Mouse (Mus musculus) MN1 (cell line): ENCODE results near the gene Sorbs1.
"Not testable (repeated sequence)": the region's sequence is repeated elsewhere in the genome, so short reads cannot be mapped to it uniquely, and the experiment has no call there.

Experiments
- DNase-seq: peaks from one replicate; pipeline ENCODE4 v3.0.0-alpha.2; 2016; ENCODE audit warnings: low spot score

Gene Sorbs1

DNA sequence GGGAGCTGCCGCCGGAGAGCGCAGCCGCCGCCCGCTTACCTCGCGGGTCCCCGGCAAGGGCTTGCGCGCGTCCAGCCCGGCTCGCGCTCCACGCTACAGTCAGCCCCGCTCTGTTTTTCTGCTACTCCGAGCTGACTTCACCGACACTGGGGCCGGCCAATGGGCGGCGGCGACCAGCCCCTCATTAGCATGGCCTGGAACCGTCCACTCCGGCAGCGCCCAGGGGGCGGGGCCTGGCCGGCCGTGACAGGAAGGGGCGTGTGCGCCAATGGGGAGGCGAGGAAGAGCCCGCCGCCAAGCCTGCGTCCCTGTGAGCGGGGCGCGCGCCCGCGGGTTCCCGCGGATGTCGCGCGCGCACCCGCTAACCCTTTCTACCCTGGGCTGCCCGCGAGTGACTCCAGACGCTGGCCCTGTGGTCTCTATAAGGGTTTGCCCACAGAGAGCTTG, at the start of gene Sorbs1:
Sorbs1 (minus strand) TSS at position 148 of the 447 bp plus-strand sequence.
- DNase-seq: peak; percentile 92

DNA sequence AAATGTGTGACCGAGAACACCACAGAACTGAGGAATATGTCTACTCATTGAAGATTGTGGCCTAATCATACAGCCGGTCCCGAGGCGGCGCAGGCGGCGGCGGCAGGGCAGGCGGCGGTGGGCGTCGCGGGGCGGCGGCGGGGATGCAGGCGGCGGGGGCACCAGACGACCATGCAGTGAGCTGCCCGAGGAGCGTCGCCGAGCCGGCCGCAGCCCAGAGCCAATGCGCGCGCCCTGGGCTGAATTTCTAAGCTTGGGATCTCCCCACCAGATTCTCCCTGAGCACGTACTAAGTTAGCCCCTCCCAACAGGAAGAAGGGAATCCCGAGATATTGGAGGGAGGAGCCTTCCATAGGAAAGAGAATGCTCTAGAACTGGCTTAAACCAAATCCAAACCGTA, 47.9 kb upstream of the Sorbs1 start:
- DNase-seq: not testable (repeated sequence)

DNA sequence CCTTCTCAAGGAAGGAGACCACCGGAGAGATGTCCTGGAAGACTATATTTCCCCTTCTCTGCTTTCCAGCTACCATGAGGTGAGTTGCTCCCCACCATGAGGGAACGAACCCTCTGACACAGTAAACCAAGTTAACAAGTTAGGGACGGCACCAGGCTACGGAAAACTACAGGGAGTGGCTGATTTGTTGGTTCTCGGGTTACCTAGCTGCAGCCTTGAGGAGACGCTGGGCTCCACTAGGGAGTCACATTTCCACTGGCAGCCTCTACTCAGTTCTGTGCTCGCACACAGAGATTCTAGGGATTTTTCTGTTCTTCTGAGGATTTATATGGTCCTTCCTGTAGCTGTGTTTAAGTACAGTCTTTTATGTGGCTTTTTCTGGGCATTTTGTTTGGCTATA, 42.5 kb upstream of the Sorbs1 start:
- DNase-seq: no peak

DNA sequence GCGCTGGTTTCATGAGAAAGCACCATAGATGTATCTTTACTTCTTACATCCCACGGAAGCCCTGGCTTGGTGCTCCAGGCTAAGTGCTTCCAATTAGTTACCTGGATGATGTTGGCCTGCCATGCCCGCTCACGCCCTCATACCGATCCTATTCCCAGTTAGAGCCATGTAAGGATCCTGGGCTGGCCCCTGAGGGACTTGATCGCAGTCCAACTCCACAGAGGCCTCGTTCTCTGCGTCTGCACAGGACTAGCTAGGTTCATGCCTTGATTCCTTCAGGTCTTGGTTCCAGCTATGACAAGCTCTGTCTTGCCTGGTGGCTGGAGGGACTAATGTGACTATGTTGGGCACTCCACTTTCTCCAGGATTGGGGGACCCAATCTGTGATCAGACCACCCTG, 41.6 kb upstream of the Sorbs1 start:
- no peak for DNase-seq

DNA sequence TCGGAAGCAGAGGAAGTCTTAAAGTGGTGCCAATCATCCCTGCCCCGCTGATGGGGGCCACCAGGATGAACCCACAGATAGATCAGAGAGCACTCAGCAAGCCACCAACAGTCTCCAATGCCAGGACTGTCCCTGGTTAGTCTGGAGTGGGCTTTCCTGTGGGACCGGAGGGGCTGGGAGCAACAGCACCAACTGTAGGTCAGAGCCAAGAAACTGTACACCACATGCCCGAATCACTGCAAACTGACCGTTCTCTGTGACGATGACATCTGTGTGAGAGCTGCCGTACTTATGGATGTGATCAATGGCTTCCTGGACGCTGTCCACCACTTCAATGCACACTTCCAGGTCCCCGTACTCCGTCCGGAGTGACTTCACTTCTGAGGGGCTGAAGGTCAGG, 40.8 kb upstream of the Sorbs1 start:
- DNase-seq: no peak

DNA sequence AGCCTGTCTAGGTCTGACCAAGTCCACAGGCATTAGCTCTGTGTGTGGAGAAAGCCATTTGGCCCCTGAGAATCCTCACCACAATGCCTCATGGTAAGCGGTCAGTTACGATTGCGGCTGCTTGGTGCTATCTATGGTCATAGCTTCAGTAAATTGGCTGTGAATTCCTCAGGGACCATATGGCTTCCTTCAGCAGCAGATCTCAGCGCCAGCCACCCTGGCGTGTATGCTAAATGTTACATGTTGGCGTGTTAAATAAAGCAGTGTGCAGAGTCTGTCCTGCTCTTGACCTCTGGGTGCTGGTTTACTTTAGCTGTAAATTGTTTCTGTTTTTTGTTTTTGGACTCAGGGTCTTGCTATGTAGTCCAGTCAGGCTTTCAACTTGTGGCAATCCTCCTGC, 40.3 kb upstream of the Sorbs1 start:
- DNase-seq: no peak

DNA sequence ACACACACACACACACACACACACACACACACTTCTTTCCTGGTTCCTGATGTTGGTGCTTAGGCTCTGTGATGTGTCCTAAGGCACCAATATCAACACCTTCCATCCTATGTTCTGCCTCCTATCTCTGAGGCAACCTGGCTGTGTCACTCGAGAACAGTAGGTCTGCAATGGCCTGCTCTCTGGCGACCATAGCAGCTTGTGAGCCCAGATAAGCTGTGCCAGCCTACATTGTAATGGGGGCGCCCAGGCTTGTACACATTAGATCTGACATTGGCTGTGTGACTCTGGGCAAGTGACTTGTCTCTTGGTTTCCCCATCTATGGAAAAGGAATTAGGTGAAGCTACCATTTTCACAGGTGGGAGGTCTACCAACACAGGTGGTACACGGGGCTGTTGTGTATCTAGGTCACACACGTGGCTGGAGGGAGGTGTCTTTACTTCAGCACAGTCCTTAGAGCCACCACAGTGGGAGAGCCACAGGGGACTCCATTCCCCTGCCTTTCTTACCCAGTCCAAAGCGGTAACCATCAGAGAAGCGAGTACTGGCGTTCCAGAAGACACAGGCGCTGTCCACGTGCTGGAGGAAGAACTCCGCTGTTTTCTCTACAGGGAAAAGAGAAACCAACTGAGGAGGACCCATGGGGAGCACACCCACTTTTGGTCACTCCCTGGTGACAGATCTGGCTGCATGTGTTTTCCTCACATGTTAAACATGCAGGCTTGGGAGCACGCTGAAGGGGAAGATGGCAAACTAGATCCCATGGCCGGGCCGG, 39.6 kb upstream of the Sorbs1 start:
- no peak for DNase-seq

DNA sequence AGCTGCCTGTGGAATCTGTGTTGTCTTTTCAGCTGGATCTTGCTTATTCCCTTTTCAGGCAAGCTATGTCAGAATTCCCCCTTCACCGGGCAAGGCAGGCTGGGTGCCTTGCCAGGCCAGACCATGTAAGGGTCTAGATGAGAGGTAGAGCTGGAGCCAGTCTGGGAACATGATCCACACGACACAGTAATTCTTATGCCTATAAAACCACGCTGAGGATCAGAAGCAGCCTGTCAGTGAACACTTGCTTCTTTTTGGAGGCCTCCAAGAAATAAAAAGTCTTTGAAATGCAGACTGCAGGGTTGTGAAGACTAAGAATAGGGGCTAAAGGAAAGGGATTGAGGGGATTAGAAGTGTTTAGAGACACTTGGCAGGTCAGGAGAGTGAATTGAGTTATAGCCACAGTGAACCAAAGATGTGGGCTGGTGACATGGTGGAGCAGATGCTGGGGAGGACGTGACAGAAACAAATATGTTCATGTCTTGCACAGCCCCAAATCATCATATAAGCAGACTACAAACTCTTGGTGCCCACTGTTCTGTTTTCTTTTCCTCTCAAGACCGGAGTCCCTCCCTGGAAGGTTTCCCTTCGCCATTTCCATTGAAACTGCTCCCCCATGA, 36.0 kb upstream of the Sorbs1 start:
- DNase-seq: no peak

DNA sequence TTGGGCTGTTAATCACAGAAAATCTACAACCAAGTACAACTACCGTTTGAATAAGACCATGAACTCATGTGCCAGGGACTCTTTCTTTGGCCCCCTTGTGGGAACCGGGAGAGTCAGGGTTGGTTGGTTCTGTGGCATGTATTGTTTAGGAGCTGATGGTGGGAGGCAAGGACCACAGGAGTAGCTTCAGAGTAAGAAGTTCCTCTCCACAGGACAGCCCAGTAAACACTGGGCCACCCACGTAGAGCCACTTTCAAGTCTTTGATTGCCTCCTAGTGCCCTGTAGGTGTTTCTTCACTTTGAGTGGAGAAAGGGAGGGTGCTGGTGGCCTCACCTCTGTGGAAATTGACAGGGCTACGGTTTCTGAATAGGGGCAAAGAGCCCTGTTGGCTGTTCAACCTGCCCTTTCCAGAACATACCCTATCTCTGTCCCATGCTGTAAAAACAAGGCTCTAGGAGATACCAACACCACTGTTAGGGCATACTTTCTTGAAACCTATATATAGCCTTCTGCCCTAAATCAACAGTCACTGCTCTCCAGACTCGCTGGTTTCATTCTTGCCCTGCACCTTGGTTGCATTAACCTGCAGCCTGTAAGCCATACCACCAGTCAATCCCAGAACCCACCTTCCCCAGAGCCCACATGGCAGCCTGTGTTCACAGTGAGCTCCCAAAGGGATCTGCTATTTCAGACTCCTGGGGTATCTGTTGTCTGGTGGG, 35.4 kb upstream of the Sorbs1 start:
- no peak for DNase-seq

DNA sequence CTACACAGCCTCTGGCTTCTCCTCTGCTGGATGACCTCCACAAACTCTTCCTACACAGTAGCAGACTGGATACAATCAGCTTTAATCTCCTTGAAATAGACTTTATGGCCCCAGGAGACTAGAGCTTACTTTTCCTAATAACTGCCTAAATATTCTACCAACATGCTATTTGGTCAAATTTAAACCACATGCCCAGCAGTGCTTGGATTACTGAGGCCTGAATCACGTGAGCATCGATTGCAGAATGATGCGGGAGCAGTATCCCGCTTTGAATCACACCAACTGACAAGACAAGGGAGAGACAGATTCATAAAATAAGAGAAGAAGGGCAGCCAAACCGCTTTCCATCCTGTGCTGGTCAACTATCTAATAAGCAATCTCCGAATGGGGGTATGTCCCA, 34.8 kb upstream of the Sorbs1 start:
- no peak for DNase-seq

DNA sequence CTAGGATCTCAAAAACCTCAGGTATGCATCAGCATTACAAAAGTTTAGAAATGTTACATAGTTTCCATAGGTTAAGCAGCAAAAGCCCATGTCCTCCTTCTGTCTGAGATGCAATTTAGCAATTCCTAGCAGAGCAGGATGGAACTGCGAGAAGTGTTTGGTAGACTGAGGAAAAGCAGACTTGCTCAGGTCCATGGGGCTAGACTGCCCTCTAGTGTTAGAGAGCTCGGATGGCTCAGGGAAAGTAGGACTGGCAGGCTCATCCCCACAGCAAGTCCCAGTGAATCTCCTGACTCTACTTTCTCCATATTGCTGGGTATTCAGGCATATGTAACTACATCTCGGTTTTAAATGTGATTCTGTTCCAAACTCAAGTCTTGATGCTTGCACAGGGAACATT, 31.3 kb upstream of the Sorbs1 start:
- DNase-seq: peak; percentile 57

DNA sequence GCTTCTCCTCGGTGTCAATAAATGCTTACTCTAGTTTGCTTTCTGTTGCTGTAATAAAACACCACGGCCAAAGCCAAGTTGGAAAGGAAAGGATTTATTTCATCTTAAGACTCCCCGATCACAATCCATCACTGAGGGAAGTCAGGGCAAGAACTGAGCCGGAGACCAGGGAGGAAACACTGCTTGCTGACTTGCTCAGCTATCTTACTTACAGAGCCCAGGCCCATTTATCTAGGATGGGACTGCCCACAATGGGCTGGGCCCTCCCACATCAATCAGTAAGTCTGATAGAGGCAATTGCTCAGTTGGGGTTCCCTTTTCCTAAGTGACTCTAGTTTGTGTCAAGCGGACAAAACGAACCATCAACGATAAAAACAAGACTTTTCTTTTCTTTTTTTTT, 29.2 kb upstream of the Sorbs1 start:
- no peak for DNase-seq

DNA sequence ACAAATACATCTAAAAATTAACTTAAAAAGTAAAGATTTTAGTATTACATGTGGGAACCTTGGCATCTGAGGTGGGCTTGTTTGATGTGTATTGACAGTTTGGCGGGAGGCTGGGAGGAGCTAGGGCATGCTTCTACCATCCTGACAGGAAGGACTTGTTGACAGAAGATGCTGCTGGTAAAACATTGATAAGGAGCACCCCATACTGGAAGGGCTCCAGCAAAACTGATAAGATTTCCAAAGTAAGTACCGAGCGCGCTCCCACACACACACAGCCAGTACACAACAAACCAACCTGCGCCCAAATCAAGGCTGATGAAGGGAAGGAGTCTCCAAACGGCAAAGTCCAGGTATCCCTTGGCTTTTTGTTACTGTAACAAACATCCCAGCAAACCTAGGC, 22.9 kb upstream of the Sorbs1 start:
- DNase-seq: no peak

DNA sequence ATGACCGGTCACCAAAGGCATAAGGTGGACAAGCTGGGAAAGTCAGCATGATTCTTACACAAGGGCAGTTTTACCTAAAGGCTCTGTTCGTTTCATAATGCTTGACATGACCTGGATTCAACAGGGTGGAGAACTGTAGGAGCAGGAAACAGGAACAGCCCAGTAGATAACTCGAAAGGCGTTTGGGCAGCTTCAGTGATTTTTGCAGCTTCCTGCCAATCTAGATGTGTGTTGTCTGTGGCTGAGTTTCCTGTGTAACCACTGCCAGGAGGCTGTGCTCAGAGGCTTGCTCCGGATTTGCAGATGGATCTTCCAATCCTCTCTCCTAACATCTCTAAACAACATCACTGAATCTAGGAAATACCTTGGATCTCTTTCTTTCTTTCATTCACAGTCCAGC, 18.9 kb upstream of the Sorbs1 start:
- no peak for DNase-seq

DNA sequence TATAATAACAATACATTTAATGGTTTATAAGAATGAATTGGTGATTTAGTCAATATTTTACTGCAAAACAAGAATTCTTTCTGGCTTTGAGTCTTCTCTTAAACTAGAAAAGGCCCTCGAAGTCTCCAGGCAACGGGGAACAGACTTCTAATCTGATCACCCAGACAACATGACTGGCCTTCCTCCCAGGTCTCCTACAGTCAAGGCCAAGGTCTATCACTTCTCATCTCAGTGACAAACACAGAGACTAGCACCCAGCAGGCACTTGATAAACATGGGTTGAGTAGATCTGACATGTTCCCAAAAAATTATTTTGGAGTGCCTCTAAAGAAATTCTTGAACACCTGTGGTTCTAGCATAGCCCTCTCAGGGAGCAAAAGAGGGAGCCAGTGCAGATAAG, 16.7 kb upstream of the Sorbs1 start:
- no peak for DNase-seq

DNA sequence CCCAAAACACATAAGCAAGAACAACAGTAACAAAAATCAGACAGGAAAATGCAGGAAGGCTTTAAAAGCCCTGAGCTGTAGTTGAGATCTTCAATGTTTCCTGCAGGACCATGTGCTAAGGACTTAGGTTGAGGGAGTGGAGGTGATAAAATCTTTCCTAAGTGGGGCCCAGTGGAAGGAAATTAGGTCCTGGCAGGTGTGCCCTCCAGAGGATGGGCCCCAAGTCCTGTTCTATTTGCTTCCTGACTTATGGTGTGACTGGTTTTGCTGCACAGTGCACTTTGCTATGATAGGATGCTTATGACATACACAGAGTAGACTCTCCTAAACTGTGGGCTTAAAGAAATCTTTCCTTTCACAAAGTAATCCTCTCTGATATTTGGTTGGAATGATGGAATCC, 14.7 kb upstream of the Sorbs1 start:
- DNase-seq: no peak

DNA sequence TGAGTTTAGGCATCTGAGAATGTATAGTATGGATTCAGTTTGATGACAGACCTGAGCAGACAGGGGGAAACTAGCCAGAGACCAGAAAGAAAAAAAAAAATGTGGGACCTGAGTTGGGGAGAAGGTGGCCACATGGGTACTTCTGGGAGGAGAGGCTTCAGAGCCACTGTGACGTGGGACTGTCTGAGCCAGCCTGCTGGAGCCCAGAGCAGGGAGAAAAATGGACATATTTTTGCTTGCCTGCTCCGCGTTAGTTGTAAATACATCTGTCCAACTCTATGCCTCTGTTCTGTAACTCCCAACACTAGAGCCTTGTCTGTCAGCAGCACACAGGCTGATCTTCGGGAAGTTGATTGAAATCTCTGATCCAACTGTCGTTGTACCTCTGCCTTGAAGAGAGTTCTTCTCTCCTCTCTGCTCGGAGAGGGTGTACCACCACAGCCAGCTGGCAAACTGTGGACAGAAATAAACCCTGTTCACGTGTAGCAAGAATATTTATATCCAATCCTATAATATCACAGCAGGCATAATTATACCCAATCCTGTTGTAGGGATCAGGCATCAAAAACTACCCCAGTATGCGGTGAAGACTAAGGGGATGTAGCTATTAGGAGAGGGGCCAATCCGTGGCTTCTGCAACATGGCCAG, 12.9 kb upstream of the Sorbs1 start:
- DNase-seq: no peak

DNA sequence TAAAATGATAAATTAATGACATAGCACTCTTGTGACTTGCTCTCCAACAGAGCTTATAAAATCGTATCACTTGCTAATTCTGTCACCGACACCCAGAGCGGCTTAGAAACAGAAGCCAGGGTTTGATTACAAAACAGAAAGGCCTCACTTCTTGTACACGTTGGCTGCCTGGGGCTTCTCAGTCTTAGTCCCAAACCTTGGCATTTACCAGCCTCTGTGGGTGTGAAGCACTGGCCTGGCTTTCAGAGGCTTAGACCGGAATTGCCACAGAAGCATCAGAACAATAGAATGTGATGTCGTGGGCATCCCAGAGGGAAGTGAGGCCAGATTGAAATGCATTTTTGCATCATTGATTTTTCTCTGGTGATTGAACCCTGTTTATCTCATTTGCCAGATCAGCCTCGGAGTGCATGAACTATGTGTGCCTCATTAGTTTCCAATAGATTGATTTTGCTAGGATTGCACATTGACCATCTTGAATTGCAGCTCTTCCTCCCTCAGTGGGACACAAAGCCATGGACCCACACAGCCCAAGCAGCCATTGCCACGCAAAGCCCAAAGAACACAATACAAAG, 9.9 kb upstream of the Sorbs1 start:
- DNase-seq: no peak

DNA sequence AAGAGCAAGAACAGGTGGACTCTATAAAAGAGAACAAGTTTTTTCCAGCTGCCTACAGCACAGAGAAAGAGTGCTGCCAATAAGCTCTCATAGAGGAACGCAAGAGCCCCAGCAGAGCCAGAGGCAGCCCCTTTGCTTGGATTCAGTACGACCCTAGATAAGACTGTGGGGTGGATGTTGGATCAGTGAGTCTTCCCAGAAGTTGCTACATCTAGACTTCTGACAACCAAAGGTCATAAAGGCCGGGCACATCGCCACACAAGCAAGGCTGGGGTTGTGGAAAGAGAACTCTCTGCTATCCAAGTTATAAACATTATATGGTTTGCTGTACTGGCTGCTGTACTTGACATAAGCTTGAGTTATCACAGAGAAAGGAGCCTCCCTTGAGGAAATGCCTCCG, 6.8 kb upstream of the Sorbs1 start:
- no peak for DNase-seq

DNA sequence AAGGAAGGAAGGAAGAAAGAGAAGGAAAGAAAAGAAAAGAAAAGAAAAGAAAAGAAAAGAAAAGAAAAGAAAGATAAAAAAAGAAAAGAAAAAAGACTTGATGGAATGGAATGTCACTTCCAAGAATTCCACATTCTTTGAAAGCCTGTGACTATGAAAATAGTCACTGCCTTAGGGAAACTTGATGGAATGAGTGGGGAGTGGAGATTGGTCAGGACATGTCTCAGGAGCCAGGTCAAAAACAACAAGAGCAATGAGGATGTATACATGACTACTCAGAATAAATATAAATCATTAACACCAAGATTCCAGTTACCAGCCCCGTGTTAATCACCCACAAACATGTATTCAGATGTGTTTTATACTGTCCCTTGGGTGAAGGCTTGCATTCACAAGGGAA, 5.1 kb upstream of the Sorbs1 start:
- DNase-seq: no peak

DNA sequence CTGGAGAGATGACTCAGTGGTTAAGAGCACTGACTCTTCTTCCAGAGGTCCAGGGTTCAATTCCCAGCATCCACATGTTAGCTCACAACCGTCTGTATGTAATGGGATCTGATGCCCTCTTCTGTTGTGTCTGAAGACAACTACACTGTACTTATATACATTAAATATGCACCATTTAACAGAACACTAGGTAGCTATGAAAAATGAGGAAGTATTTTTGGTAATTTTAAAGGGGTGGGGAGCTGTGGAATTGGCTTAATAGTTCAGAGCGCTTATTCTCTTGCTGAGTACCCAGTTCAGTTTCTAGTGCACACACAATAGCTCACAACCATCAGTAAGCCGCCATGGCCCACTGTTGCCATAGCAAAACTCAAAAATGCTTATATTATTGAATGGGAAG, 2.0 kb upstream of the Sorbs1 start:
- no peak for DNase-seq

DNA sequence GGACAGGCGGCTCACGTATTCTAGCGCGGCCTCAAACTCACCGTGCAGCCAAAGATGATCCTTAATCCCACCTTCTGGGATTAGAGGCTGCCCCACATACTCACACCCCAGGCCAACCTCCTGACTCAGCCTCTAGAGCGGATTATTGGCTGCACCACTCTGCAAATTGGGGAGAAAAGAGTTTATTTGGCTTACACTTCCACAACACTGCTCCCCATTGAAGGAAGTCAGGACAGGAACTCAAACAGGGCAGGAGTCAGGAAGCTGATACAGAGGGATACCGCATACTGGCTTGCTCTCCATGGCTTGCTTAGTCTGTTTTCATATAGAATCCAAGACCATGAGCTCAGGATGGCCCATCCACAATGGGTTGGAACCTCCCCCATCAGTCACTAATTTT, 797 bp upstream of the Sorbs1 start:
- DNase-seq: no peak
